Mouse (Mus musculus): ENCODE results near the gene Lctl. TPM values are rescaled to one million over a fixed set of nuclear protein-coding genes. Genes with fewer than 3 reads are reported as not detected.
A peak's percentile ranks its signal among the peaks of the same experiment; 100 is the strongest.

Lctl gene
- polyA plus RNA-seq, 1 experiment from 2014 or later, result 0.11 TPM

DNA sequence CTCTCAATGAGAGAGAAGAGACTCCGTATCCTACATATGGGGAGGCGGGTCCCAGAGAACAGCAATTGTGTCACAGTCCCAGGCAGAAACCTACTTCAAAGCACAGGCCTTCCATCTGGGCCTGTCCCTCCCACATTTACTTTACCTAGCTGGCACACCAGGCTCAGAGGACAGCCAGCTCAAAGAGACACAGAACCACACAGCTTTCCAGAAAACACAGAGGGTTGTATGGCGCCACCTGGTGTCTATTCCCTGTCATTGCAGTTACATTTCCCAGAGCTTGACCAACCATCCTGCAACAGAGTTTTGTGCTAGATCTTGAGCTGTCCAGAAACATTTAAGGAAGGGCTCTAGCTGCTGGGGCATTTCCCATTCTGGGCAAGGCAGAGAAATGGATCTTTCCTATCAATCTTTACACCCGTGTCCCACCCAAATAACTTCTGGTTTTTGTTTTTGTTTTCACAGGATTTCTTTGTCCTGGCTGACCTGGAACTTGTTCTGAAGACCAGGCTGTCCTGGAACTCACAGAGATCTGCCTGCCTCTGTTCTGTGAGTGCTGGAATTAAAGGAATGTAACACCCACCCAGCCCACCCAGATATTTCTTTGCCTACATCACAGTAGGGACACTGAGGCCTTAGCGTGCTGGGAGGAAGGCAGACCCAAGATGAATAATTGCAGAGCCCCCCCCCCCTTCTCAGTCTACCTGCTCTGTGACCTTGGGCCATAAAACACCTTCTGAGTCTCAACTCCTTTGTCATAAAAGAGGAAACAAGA lies 29.3 kb upstream of the Lctl start:
- DNase-seq (ENCODE audit: low spot score), result peak; percentile 83
- Histone ChIP-seq H3K36me3 (replicated peaks) (no peaks in the 10 kb centered on the region), H3K4me1 (peaks cover 40% of the 10 kb centered on the region), H3K27ac (replicated peaks) (peak overlapping the region; percentile 49; the same call in 1 of the 2 replicates), H3K27me3 (replicated peaks; ENCODE audit: low read depth, poor library complexity, severe bottlenecking) (peaks cover 34% of the 10 kb centered on the region), H3K4me3 (no peak overlapping the region), H3K9me3 (no peaks in the 10 kb centered on the region)
- 44% methylated on average over 5 of the region's 5 CpGs for whole genome bisulfite sequencing

DNA sequence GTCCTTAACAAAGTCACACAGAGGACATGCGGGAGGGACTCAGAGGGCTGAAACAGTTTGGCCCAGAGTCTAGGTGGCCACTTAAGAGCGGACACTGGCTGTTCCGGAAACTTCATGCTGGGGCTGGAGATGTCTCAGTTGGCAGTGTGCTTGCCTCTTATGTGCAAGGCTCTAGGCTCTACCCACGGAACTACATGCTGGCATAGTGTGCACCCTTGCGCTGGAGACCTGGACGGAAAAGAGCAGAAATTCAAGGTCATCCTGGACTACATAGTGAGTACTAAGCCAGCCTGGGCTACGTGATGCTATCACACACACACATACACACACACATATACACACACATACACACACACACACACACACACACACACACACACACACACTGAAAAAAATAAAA lies 28.6 kb upstream of the Lctl start:
- H3K4me1 ChIP-seq, result peaks cover 40% of the 10 kb centered on the region
- no peak for DNase-seq (ENCODE audit: low spot score)
- H3K36me3 ChIP-seq (replicated peaks), result no peaks in the 10 kb centered on the region
- H3K27me3 ChIP-seq (replicated peaks; ENCODE audit: low read depth, poor library complexity, severe bottlenecking), result peaks cover 27% of the 10 kb centered on the region
- H3K4me3 ChIP-seq, result no peak overlapping the region
- H3K27ac ChIP-seq (replicated peaks), result no peak overlapping the region
- 92% methylated on average over 7 of the region's 7 CpGs for WGBS
- H3K9me3 ChIP-seq, result no peaks in the 10 kb centered on the region

DNA sequence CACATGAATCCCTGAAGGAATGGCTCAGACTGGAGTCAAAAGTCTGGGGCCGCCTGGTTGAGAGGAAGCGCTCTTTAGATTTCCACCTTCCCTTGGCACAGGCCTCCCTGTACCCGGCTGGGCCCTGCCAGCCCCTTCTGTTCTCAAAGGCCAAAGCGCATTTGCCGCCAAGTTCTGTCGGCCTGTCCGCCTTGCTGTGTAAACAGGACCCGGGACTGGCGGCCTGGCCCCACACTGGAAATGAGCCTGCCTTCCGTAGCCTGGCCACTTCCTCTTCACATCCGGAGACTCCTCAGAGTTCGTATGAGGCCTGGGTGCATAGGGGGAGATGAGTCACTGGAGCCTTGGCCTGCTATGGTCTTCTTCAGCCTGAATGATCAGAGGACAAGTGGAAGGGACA lies 27.9 kb upstream of the Lctl start:
- H3K27me3 ChIP-seq (replicated peaks; ENCODE audit: low read depth, poor library complexity, severe bottlenecking), result peaks cover 21% of the 10 kb centered on the region
- peaks cover 36% of the 10 kb centered on the region for H3K4me1 ChIP-seq
- H3K4me3 ChIP-seq, result no peak overlapping the region
- 70% methylated on average over 12 of the region's 12 CpGs for WGBS
- DNase-seq (ENCODE audit: low spot score), result no peak
- no peaks in the 10 kb centered on the region for H3K36me3 ChIP-seq (replicated peaks)
- peak overlapping the region; percentile 70 for H3K27ac ChIP-seq (replicated peaks)
- H3K9me3 ChIP-seq, result no peaks in the 10 kb centered on the region

DNA sequence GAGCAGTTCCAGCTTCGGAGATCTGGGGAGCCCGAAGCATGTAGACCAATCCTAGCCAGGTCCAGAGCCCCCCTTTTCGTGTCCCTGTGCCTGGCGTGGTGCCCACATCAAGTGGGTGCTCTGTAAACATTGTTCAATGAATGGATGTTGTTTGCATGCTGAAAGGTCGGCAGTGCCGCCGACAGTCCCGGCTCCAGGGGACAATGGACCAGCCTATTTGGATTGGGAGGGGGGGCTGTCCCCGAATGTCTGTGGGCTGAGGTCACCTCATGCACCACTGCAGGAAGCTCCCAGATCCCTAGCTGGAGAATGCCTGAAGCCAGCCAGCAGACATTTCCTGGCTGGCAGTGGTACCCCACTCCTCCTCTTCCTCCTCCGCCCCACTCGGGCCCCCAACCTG lies 22.9 kb upstream of the Lctl start:
- 57% methylated on average over 11 of the region's 11 CpGs for WGBS
- Histone ChIP-seq H3K4me3 (no peak overlapping the region), H3K36me3 (replicated peaks) (no peaks in the 10 kb centered on the region), H3K27ac (replicated peaks) (peak overlapping the region; percentile 40), H3K4me1 (peaks cover 13% of the 10 kb centered on the region), H3K27me3 (replicated peaks; ENCODE audit: low read depth, poor library complexity, severe bottlenecking) (no peaks in the 10 kb centered on the region), H3K9me3 (no peaks in the 10 kb centered on the region)
- no peak for DNase-seq (ENCODE audit: low spot score)

DNA sequence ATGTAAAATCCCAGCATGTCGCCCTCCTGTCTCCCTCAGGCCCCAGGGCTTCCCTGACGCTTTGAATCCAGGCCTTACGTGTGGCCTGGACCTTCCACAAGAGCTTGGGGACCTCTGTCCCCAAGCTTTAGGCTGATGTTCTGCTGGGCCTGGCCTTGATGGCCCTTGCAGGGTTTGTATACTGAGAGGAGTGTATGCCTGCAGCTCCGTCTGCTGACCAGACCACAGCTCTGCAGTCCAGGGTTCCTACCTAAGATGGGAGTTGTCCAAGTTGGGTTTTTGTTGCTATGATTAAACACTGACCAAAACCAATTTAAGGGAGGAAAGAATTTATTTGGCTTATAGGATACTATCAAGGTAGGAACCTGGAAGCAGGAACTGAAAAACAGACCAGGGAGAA lies 18.7 kb upstream of the Lctl start:
- H3K9me3 ChIP-seq, result no peaks in the 10 kb centered on the region
- WGBS, result 62% methylated on average over 4 of the region's 4 CpGs
- H3K27me3 ChIP-seq (replicated peaks; ENCODE audit: low read depth, poor library complexity, severe bottlenecking), result 0 out of 2 replicates have a peak, but pooled peaks cover 5% of the 10 kb centered on the region
- H3K36me3 ChIP-seq (replicated peaks), result no peaks in the 10 kb centered on the region
- H3K27ac ChIP-seq (replicated peaks), result no peak overlapping the region
- H3K4me1 ChIP-seq, result peaks cover 12% of the 10 kb centered on the region
- no peak overlapping the region for H3K4me3 ChIP-seq
- no peak for DNase-seq (ENCODE audit: low spot score)

DNA sequence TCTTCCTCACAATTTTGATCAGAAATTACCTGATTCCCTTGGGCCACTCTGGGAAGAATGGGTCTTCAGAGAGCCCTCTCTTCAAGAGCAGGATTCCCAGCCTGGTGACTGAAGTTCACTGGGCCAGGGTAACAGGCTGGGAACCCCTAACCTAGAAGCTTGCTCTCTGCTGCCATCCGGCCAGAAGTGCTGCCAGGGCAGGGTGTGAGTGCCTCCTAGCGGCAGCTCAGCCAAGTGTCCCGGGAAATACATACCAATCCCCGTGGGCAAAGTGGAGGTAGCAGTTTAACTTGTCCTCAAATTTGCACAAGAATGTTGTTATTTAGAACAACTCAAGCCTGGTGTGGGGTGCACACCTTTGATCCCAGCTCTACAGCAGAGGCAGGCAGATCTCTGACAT lies 16.5 kb upstream of the Lctl start:
- Histone ChIP-seq H3K4me3 (no peak overlapping the region), H3K4me1 (no peaks in the 10 kb centered on the region; the same call in 1 of the 2 replicates), H3K36me3 (replicated peaks) (no peaks in the 10 kb centered on the region), H3K27ac (replicated peaks) (no peak overlapping the region), H3K9me3 (no peaks in the 10 kb centered on the region), H3K27me3 (replicated peaks; ENCODE audit: low read depth, poor library complexity, severe bottlenecking) (0 out of 2 replicates have a peak, but pooled peaks cover 5% of the 10 kb centered on the region)
- WGBS, result under 1% methylated on average over 4 of the region's 4 CpGs
- peak; percentile 82 for DNase-seq (ENCODE audit: low spot score)

DNA sequence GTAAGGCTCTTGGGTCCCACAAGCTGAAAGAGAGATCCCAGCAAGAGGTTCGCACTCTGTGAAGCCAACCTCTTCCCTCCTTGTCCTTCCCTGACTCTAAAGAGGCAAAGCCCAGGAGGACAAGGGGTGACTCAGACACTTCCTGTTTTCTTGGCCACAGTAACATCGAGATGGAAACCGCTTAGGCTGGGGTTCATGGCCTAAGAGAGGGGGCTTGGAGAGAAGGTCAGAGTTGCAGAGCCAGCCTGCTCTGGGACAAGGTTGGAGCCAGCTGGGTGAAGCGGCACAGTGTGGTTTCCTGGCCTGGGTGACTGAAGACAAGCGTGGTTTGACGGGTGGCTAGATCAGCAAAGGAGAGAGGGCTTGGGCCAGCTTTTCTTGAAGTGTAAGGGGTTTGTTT lies 11.6 kb upstream of the Lctl start:
- no peaks in the 10 kb centered on the region; the same call in 1 of the 2 replicates for H3K4me1 ChIP-seq
- no peak overlapping the region for H3K27ac ChIP-seq (replicated peaks)
- no peak for DNase-seq (ENCODE audit: low spot score)
- WGBS, result 82% methylated on average over 6 of the region's 6 CpGs
- no peak overlapping the region for H3K4me3 ChIP-seq
- H3K36me3 ChIP-seq (replicated peaks), result no peaks in the 10 kb centered on the region
- no peaks in the 10 kb centered on the region for H3K9me3 ChIP-seq
- H3K27me3 ChIP-seq (replicated peaks; ENCODE audit: low read depth, poor library complexity, severe bottlenecking), result 0 out of 2 replicates have a peak, but pooled peaks cover 5% of the 10 kb centered on the region

DNA sequence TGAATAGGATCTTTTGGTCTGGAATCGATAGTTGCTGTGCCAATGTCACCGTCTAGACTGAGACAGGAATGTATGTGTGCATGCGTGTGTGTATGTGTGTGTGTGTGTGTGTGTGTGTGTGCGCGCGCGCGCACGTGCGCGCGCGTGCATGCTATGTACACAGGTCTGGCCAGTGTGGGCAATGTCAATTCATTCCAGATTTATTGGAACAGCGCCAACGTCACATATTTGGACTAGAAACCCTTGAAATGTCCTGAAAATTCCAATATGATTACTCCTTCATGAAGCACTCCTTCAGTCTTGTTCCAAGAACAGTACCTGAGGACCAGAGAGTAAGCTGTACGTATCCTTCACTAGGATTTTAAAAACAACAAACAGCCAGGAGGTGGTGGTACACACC lies 6.4 kb upstream of the Lctl start:
- DNase-seq (ENCODE audit: low spot score), result no peak
- no peaks in the 10 kb centered on the region for H3K36me3 ChIP-seq (replicated peaks)
- no peak overlapping the region for H3K4me3 ChIP-seq
- no peak overlapping the region for H3K27ac ChIP-seq (replicated peaks)
- peaks cover 11% of the 10 kb centered on the region; the same call in 1 of the 2 replicates for H3K4me1 ChIP-seq
- WGBS, result 96% methylated on average over 16 of the region's 16 CpGs
- H3K9me3 ChIP-seq, result no peaks in the 10 kb centered on the region
- no peaks in the 10 kb centered on the region for H3K27me3 ChIP-seq (replicated peaks; ENCODE audit: low read depth, poor library complexity, severe bottlenecking)

DNA sequence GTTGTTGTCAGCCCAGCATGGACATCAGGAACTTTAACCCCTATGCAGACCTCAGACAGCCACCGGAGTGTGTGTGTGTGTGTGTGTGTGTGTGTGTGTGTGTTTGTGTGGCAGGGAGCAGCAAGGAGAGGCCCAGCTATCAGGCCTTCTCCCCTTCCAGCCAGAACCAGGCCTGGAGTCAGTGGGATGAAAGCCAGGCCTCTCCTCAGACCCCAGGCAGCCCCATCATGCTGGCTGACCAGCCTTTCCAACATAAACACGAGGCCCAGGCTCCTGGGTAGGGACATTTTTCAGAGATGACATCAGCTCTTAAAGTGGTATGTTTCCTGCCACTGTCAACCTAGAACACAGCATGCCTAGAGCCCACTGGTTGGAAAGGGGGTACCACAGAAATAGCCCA lies 2.3 kb upstream of the Lctl start:
- no peak overlapping the region for H3K4me3 ChIP-seq
- no peaks in the 10 kb centered on the region for H3K9me3 ChIP-seq
- WGBS, result 52% methylated on average over 2 of the region's 2 CpGs
- H3K27me3 ChIP-seq (replicated peaks; ENCODE audit: low read depth, poor library complexity, severe bottlenecking), result no peaks in the 10 kb centered on the region
- H3K27ac ChIP-seq (replicated peaks), result no peak overlapping the region; the same call in 1 of the 2 replicates
- H3K36me3 ChIP-seq (replicated peaks), result no peaks in the 10 kb centered on the region
- peak; percentile 63 for DNase-seq (ENCODE audit: low spot score)
- peaks cover 11% of the 10 kb centered on the region; the same call in 1 of the 2 replicates for H3K4me1 ChIP-seq

DNA sequence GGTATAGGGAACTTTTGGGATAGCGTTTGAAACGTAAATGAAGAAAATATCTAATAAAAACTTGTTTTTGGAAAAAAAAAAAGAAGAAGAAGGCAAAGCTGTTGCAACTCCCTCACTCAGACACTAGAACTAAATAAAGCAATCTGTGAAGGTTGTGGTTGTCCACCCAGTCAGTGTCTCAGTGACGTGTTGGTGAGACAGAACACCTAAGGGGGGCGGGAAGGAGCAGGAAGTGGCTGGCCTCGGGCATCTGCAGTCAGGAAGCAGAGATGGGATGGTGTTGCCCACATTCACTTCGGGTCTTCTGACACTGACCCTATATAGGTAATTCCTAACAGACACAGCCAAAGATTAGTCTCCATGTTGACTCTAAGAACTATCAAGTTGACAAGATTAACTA lies 1.2 kb upstream of the Lctl start:
- no peak overlapping the region for H3K4me3 ChIP-seq
- peaks cover 11% of the 10 kb centered on the region for H3K4me1 ChIP-seq
- no peaks in the 10 kb centered on the region for H3K9me3 ChIP-seq
- no peak for DNase-seq (ENCODE audit: low spot score)
- WGBS, result 82% methylated on average over 6 of the region's 6 CpGs
- no peaks in the 10 kb centered on the region for H3K27me3 ChIP-seq (replicated peaks; ENCODE audit: low read depth, poor library complexity, severe bottlenecking)
- no peak overlapping the region for H3K27ac ChIP-seq (replicated peaks)
- no peaks in the 10 kb centered on the region for H3K36me3 ChIP-seq (replicated peaks)

DNA sequence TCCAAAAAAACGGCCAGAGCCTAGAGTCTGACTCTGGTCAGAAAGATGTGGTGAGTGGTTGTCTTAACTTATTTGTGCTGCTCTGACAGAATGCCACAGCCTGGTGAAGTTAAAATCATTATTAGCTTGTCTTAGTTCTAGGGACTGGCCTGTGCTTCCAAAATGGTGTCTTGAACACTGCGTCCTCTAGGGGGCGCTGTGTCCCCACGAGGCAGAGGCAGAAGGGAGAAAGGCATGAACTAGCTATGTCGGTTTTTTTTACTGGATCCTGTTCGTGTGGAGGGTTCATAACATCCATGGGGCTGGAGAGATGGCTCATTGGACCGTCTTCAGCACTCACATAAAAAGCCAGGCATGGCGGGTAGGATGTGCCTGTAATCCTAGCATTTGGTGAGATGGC lies 3.0 kb downstream of the Lctl start:
- DNase-seq (ENCODE audit: low spot score), result peak; percentile 74
- H3K36me3 ChIP-seq (replicated peaks), result no peaks in the 10 kb centered on the region
- no peaks in the 10 kb centered on the region for H3K27me3 ChIP-seq (replicated peaks; ENCODE audit: low read depth, poor library complexity, severe bottlenecking)
- peaks cover 6% of the 10 kb centered on the region for H3K4me1 ChIP-seq
- H3K27ac ChIP-seq (replicated peaks), result no peak overlapping the region
- no peaks in the 10 kb centered on the region for H3K9me3 ChIP-seq
- no peak overlapping the region for H3K4me3 ChIP-seq
- WGBS, result 31% methylated on average over 8 of the region's 8 CpGs

DNA sequence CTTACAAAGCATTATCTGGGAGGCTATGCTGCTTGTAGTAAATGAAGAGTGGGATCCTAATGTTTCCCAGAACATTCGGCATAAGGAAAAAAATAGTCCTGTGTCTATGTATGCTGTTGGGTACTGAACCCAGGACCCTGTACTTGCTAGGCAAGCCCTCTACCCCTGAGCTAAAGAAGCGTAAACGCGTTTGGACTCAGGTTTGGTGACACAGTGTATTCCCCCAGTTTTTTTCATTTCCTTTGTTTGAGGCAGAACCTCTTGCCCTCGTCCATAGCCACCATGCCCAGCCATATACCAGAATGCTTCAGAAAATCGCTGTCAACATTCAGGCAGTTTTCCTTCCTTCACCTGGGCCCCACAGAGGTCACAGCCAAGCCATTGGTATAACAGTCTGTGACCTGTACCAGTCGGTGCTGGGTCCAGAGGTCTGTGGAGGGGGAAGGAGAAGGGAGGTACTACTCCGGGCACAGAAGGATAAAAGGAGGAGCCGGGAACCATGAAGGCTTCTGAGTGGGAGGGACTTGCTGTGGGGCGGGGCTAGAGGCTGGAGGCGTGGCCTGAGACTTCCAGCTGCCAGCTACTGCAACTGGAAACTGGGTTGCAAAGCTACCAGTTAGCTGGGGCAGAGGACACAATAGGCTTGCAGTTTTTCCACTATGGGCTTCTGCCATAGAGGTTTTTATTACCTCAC lies 3.8 kb downstream of the Lctl start:
- Histone ChIP-seq H3K36me3 (replicated peaks) (no peaks in the 10 kb centered on the region), H3K9me3 (no peaks in the 10 kb centered on the region), H3K4me1 (peaks cover 6% of the 10 kb centered on the region), H3K27ac (replicated peaks) (no peak overlapping the region), H3K4me3 (no peak overlapping the region), H3K27me3 (replicated peaks; ENCODE audit: low read depth, poor library complexity, severe bottlenecking) (no peaks in the 10 kb centered on the region)
- 37% methylated on average over 11 of the region's 11 CpGs for WGBS
- DNase-seq (ENCODE audit: low spot score), result peak; percentile 48

DNA sequence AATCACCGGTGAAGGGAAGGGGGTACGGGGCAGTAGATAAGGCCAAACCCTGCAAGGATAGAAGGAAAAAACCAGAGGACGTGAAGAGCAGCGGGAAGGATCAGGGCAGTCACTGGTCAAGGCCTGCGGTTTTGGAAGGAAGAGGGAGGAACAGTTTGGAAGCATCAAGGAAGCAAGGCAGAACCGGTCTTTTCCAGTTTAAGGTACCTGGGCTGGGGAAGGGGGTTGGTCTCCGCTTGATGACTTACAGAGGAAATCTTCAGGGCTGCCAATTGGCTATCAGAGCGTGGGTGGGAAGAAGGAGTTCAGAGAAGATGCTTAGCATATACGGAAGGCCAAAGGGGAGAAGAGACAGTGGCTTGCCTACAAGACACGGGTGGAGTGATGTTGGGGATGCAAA lies 5.7 kb downstream of the Lctl start:
- H3K36me3 ChIP-seq (replicated peaks), result no peaks in the 10 kb centered on the region
- no peak for DNase-seq (ENCODE audit: low spot score)
- no peak overlapping the region for H3K4me3 ChIP-seq
- peaks cover 13% of the 10 kb centered on the region for H3K4me1 ChIP-seq
- H3K27me3 ChIP-seq (replicated peaks; ENCODE audit: low read depth, poor library complexity, severe bottlenecking), result no peaks in the 10 kb centered on the region
- 92% methylated on average over 10 of the region's 10 CpGs for WGBS
- H3K27ac ChIP-seq (replicated peaks), result no peak overlapping the region
- no peaks in the 10 kb centered on the region for H3K9me3 ChIP-seq

Data from embryonic facial prominence, embryonic 10.5 days (tissue).